Comparison of ENCODE assay signal across 12 mouse cellular contexts in the genomic region with DNA sequence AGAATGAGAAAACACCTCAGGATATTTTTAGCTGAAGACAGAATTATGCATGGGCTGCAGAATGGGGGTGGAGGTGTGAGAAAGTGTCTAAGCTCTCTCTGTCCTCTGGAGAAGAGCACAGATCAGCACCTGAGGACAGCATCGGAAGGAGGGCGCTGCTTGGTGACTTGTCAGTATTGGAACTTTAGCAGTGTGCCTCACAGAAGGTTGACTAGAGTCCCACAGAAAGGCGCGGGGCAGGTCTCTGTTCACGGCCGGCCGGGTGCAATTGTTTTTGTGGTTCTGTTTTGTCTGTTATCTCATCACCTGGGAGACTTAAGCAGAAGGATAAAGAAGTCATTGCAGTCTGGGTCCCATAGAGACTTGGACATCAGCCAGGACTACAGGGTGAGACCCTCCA. TPM values are rescaled to one million over a fixed set of nuclear protein-coding genes. Genes with fewer than 3 reads are reported as not detected.
A peak's percentile ranks its signal among the peaks of the same experiment; 100 is the strongest.
DNase-seq lines count a peak whose midpoint lies in the region; ATAC-seq and TF ChIP-seq lines count a peak whose summit lies in the region.
"Had no signal": no experiment of that assay in that cellular context is flagged by ENCODE, and none has a peak within 500 bp of the region (broad histone marks: within the 10 kb centered on the region; RNA-seq: fewer than 3 reads in every experiment).

No protein-coding gene starts in this region.

- ATAC-seq in heart, embryonic 12.5 days (ENCODE audit: insufficient number of reproducible peaks, low FRiP score): 0 out of 2 replicates have a peak, but pooled peaks have one; percentile 16
- no peak for ATAC-seq in liver, embryonic 15.5 days (ENCODE audit: insufficient read depth)
- no peak for ATAC-seq in midbrain, postnatal 0 days (ENCODE audit: low FRiP score)
- ATAC-seq: hindbrain, embryonic 16.5 days had no signal

- peaks cover 81% of the 10 kb centered on the region for H3K4me1 ChIP-seq in heart, embryonic 12.5 days (replicated peaks)
- peaks cover 95% of the 10 kb centered on the region for H3K4me1 ChIP-seq in liver, embryonic 15.5 days (replicated peaks)
- H3K4me1 ChIP-seq in midbrain, postnatal 0 days (ENCODE audit: insufficient read depth, low read length): no peaks in the 10 kb centered on the region; the same call in 1 of the 2 replicates

- WGBS in heart, embryonic 12.5 days: 31% methylated on average over 7 of the region's 7 CpGs
- WGBS in liver, embryonic 15.5 days (ENCODE audit: insufficient replicate concordance): 29% methylated on average over 7 of the region's 7 CpGs
- WGBS in midbrain, postnatal 0 days: 75% methylated on average over 7 of the region's 7 CpGs

- H3K4me2 ChIP-seq in heart, embryonic 12.5 days: peak overlapping the region; percentile 46
- peak overlapping the region; percentile 52 for H3K4me2 ChIP-seq in liver, embryonic 15.5 days
- H3K4me2 ChIP-seq in midbrain, postnatal 0 days (ENCODE audit: low read depth, low read length, poor library complexity, severe bottlenecking): no peak overlapping the region

- no peaks in the 10 kb centered on the region for H3K27me3 ChIP-seq in heart, embryonic 12.5 days (replicated peaks)
- H3K27me3 ChIP-seq in liver, embryonic 15.5 days: peaks cover 19% of the 10 kb centered on the region; the same call in 1 of the 2 replicates
- H3K27me3 ChIP-seq in midbrain, postnatal 0 days (ENCODE audit: insufficient read depth, low read length): no peaks in the 10 kb centered on the region

- H3K36me3 ChIP-seq in heart, embryonic 12.5 days: peaks cover 5% of the 10 kb centered on the region
- H3K36me3 ChIP-seq in liver, embryonic 15.5 days (replicated peaks): no peaks in the 10 kb centered on the region
- H3K36me3 ChIP-seq in midbrain, postnatal 0 days (ENCODE audit: insufficient read depth, low read length): no peaks in the 10 kb centered on the region

- intact Hi-C loops in heart, postnatal 10 days (cut with DNase I): no loop called here

- TF ChIP-seq CTCF in midbrain, postnatal 0 days (IDR thresholded peaks at IDR 0.05): no peak

- no peaks in the 10 kb centered on the region for H3K9me3 ChIP-seq in heart, embryonic 12.5 days (replicated peaks)
- no peaks in the 10 kb centered on the region for H3K9me3 ChIP-seq in liver, embryonic 15.5 days (replicated peaks)
- no peaks in the 10 kb centered on the region for H3K9me3 ChIP-seq in midbrain, postnatal 0 days (ENCODE audit: low read length)

- H3K9ac ChIP-seq in heart, embryonic 12.5 days: peak overlapping the region; percentile 37; the same call in 1 of the 2 replicates
- no peak overlapping the region; the same call in 1 of the 2 replicates for H3K9ac ChIP-seq in liver, embryonic 15.5 days
- no peak overlapping the region for H3K9ac ChIP-seq in midbrain, postnatal 0 days (replicated peaks; ENCODE audit: low read length, poor library complexity, severe bottlenecking)

- H3K4me3 ChIP-seq in heart, embryonic 12.5 days: peak overlapping the region; percentile 16; the same call in 1 of the 2 replicates
- H3K4me3 ChIP-seq in liver, embryonic 15.5 days (replicated peaks): peak overlapping the region; percentile 4; the same call in 1 of the 2 replicates
- H3K4me3 ChIP-seq in midbrain, postnatal 0 days (ENCODE audit: low read depth, low read length): no peak overlapping the region

- H3K27ac ChIP-seq in heart, embryonic 12.5 days (ENCODE audit: poor library complexity, severe bottlenecking): peak overlapping the region; percentile 72
- peak overlapping the region; percentile 66 for H3K27ac ChIP-seq in liver, embryonic 15.5 days (replicated peaks)
- H3K27ac ChIP-seq in midbrain, postnatal 0 days (ENCODE audit: low read depth, low read length): no peak overlapping the region

- no peak for DNase-seq in heart, postnatal 10 days
- peak; percentile 59 to 65 for DNase-seq in B cell, adult 2 months
- DNase-seq in T-cell, adult 2 months (ENCODE audit: low spot score): peak; percentile 52
- DNase-seq in midbrain, postnatal 0 days (ENCODE audit: low spot score): no peak
- no peak for DNase-seq in adrenal gland, adult 2 months
- DNase-seq in right cerebral cortex, postnatal 4 days: no peak
- DNase-seq: kidney, postnatal 14 days; lung, adult 2 months; retina, postnatal 1 day had no signal

RNA-seq across cellular contexts. Expression of a gene that starts 47.3 kb away (rescaled TPM):
- polyA plus RNA-seq in heart, embryonic 12.5 days (2016; fragmentation: Nextera tagmentation; extraction: Ambion mirVana): 154 and 157 TPM in 2 replicates
- total RNA-seq in heart, postnatal 10 days (2021): 10 to 100 TPM; 79.2 to 83.7 TPM
- 26.2 and 28.3 TPM in 2 replicates for polyA plus RNA-seq in liver, embryonic 15.5 days (2015; fragmentation: Nextera tagmentation; extraction: Ambion mirVana)
- total RNA-seq in midbrain, postnatal 0 days (2014; rRNA removed): 54.6 and 61.4 TPM in 2 replicates
- polyA plus RNA-seq in midbrain, postnatal 0 days (2015; fragmentation: Nextera tagmentation; extraction: Ambion mirVana): 49.1 and 51.9 TPM in 2 replicates
- total RNA-seq in adrenal gland, adult 2 months (2021): 10 to 100 TPM; 43.1 to 46.6 TPM
- 9.4 and 11.6 TPM in 2 replicates for polyA plus RNA-seq in adrenal gland, adult 2 months (2012; rRNA removed)

Comparison
In these comparisons a context has a peak if more than half of its experiments do, and no peak if none do; other contexts are left out.
1. DNase-seq: peak in B cell, adult 2 months (2 of 2) and T-cell, adult 2 months (single experiment); none in heart, postnatal 10 days (0 of 2), midbrain, postnatal 0 days (single experiment), adrenal gland, adult 2 months (single experiment) and right cerebral cortex, postnatal 4 days (single experiment).